Mouse (Mus musculus) small intestine, adult 2 months (tissue): Measurements from ENCODE around the gene Wdr44. TPM values are rescaled to one million over a fixed set of nuclear protein-coding genes. Genes with fewer than 3 reads are reported as not detected.

ENCODE experiments used
- H3K27ac ChIP-seq: fragments of 200-500 bp; 2 replicates; pipeline ENCODE4 v1.5.1; 2012; ENCODE audit warnings: low read depth, low read length, control low read depth, inconsistent platforms; ENCODE audit not compliant: insufficient read depth
- H3K27me3 ChIP-seq: fragments of 200-500 bp; 2 replicates; pipeline ENCODE4 v1.6.1; 2012; ENCODE audit warnings: mild to moderate bottlenecking, moderate library complexity, low read length, inconsistent platforms; ENCODE audit not compliant: control insufficient read depth, insufficient read depth
- H3K36me3 ChIP-seq: fragments of 200-500 bp; 2 replicates; pipeline ENCODE4 v1.6.1; 2012; ENCODE audit warnings: mild to moderate bottlenecking, low read length, control low read depth, inconsistent platforms; ENCODE audit not compliant: control insufficient read depth, insufficient read depth
- H3K4me1 ChIP-seq: fragments of 200-500 bp; 2 replicates; pipeline ENCODE4 v1.6.1; 2012; ENCODE audit warnings: low read length, inconsistent platforms, mixed read lengths; ENCODE audit not compliant: control insufficient read depth, insufficient read depth, insufficient read length
- H3K4me3 ChIP-seq: fragments of 200-500 bp; 2 replicates; pipeline ENCODE4 v1.5.1; 2012; ENCODE audit warnings: low read depth, mild to moderate bottlenecking, control low read depth, inconsistent platforms, low read length, moderate library complexity
- CTCF ChIP-seq: fragments of 200-500 bp; IDR thresholded peaks from 2 replicates; pipeline ENCODE4 v1.5.1; 2012; ENCODE audit warnings: low read depth, mild to moderate bottlenecking, control low read depth, inconsistent platforms, low read length, moderate library complexity, mixed read lengths; ENCODE audit not compliant: insufficient replicate concordance, insufficient read length; ENCODE audit errors: extremely low read depth
- POLR2A ChIP-seq: fragments of 200-500 bp; IDR thresholded peaks from 2 replicates; pipeline ENCODE4 v1.6.1; 2012; ENCODE audit warnings: low read depth, mild to moderate bottlenecking, control low read depth, inconsistent platforms, low read length, moderate library complexity
- WGBS: fragments of 180-500 bp; shearing (Covaris S2); methylation state at CpG from one replicate; pipeline ENCODE4 v1.1.7; 2018; 5-methylcytosine and 5-hydroxymethylcytosine counted together
- polyA plus RNA-seq: library from polyadenylated mRNA; depleted of rRNA; stranded (reverse); fragments of >200 nt; gene quantifications from 2 replicates; pipeline ENCODE4 v1.2.3, GENCODE M21; 2012; rRNA removed

Gene Wdr44
- polyA plus RNA-seq, 1 experiment = 4.4 TPM

- Histone ChIP-seq H3K4me1 (no peaks in the 10 kb centered on the region), H3K36me3 (no peaks in the 10 kb centered on the region), H3K4me3 (no peak overlapping the region), H3K27me3 (no peaks in the 10 kb centered on the region), H3K27ac (no peak overlapping the region)
- WGBS = 27% methylated on average over 1 of the region's 1 CpGs
- no peak for TF ChIP-seq POLR2A
- TF ChIP-seq CTCF = no peak
Measured at GRCm38 (mm10) chrX:23840921-23841320, 148.1 kb downstream of the Wdr44 start.

Other genes with a start within 250 kb of the Wdr44 start
- gene Gm4907, start 189.5 kb downstream of the Wdr44 start, polyA plus RNA-seq = not detected in 2 replicates